ENCODE assay signal across 14 mouse cellular contexts in genomic region chr15:30271141-30271572, GRCm38 (mm10).
DNase-seq lines count a peak whose midpoint lies in the region.
"Had no signal": no experiment of that assay in that cellular context is flagged by ENCODE, and none has a peak within 500 bp of the region (broad histone marks: within the 10 kb centered on the region; RNA-seq: fewer than 3 reads in every experiment).

No protein-coding gene starts in this region.

- peak; percentile 21 to 54 for DNase-seq in cerebellum, postnatal 10 days
- no peak for DNase-seq in cerebellum, postnatal 4 days (ENCODE audit: low spot score in 2 of 2)
- peak; percentile 54 to 77 for DNase-seq in layer of hippocampus, adult 18-20 months (ENCODE audit: low spot score in 2 of 2)
- DNase-seq in layer of hippocampus, adult 9-10 months (ENCODE audit: low spot score), result no peak
- peak; percentile 31 for DNase-seq in Muller cell, postnatal 12 days (ENCODE audit: inconsistent ontology term)
- peak; percentile 41 to 68 for DNase-seq in layer of hippocampus, adult 8-10 months (ENCODE audit: low spot score in 2 of 2)
- DNase-seq in spleen, postnatal 36 days (ENCODE audit: low spot score in 2 of 2), result no peak
- no peak for DNase-seq in spleen, adult 18-20 months
- DNase-seq: adrenal gland, postnatal 25 days; cerebellum, adult 18-20 months; kidney, postnatal 4 days; liver, embryonic 13.5 days; lung, postnatal 36 days; thymus, adult 2 months had no signal

Comparison
In these comparisons a context has a peak if more than half of its experiments do, and no peak if none do; other contexts are left out.
1. DNase-seq: peak in cerebellum, postnatal 10 days (2 of 2), layer of hippocampus, adult 18-20 months (2 of 2), Muller cell, postnatal 12 days (single experiment) and layer of hippocampus, adult 8-10 months (2 of 2); none in cerebellum, postnatal 4 days (0 of 2), layer of hippocampus, adult 9-10 months (single experiment), spleen, postnatal 36 days (0 of 2) and spleen, adult 18-20 months (0 of 2).